Mouse (Mus musculus): ENCODE results near the gene Adam30. TPM values are rescaled to one million over a fixed set of nuclear protein-coding genes. Genes with fewer than 3 reads are reported as not detected.
A peak's percentile ranks its signal among the peaks of the same experiment; 100 is the strongest.

Adam30 gene
- total RNA-seq, 2 experiments from 2014 or later = not detected

DNA sequence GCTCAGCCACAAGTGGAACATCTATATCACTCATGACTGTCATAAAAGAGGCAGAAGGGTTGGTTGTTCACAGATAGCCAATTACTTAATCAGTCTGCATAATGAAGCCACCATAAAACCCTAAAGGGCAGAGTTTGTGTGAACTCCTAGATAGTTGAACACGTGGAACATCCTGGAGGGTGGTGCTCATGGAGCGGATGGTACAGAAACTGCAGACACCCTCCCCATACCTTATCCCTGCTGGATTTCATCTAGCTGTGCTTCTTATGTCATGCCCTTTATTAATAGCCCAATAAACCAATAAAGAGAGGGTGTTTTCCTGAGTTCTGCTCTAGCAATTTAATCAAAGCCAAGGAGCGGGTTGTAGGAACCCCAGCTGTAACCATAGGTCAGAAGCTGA lies 27.3 kb downstream of the Adam30 start:
- DNase-seq = no peak

DNA sequence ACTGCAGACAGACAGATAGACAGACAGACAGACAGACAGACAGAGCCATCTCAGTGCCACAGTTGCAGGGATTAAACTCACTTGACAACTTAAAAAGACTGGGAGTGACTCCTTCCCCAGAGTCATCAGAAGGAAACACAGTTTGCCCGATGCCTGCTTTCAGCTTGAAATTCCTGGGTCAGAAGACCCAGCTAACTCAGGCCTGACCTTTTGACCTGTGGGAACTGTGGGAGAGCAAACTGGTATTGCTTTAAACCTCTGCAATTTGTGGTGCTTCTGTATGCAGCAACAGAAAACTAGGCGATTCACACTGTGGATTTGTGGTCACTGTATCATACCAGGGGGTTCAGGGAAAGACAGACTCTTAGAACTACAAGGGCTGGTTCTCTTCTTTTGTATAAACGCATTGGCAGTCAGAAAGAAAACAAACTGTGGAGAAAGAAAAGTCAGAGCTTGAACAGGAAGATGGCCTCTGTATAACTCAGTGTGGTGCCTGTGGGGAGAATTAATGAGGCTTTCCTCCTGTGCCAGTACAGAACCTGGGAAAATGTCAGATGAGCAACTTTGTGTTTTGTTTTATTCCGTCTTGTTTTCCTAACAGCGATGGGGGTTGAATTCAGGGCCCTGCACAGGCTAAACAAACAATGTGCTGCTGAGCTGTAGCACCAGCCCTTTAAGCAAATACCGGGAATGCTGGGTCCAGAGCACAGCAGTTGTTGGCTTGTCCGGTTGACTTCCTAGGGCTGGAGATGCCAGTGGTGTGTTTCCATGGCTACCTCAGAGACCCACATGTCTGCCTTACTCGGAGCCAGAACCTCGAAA lies 37.5 kb downstream of the Adam30 start:
- DNase-seq = no peak

DNA sequence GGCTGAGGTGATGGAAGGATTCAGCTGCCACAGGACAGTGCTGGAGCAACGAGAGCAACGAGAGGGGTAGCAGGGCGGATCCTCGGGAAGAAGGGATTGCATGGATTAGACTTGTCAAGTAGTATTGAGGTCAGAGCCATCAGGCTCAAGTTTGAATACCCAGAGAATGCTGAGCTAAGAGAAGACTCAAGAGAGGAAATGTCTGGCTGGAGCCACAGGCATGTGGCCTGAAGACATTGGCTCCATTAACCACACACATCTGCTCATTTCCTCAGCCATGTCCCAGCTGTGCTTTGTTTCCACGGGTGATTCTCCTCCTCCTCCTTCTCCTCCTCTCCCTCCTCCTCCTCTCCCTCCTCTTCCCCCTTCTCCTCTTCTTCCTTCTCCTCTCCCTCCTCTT lies 39.3 kb downstream of the Adam30 start:
- DNase-seq = peak; percentile 38 to 67

DNA sequence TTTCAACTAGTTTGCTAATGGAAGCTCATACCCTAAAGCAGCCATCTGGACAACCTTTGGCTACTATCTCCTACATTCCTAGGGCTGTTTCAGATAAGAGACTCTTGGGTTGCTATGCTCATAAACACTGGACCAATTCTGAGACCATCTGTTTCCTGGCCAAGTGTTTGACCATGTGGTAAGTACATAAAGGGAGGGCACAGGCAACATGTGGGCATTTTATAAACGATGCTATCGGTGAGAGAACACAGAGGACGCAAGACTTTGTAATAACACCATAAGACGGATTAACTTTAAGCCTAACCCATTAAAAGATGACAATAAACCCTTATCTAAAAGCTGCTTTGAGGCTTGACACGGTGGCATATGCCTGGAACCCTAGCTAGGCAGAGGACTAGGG lies 42.9 kb downstream of the Adam30 start:
- DNase-seq = no peak

DNA sequence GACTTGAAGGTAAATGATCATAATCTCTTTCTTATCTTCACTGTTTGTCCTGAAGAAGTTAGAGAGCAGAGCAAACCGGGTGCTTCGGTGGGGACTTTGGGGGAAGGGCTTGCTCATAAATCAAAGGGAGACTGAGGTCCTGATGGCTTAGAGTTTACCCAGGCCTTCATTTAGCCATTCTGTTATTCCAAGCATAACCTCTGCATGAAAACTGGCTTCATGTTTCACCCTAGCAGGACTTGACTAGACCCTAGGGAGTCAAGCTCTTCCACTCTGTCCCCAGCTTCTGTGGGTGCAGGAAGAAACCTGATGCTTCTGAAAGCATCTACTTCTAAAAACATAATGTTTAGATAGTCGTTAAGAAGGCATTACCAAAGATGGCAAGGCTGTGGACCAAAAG lies 46.5 kb downstream of the Adam30 start:
- no peak for DNase-seq

DNA sequence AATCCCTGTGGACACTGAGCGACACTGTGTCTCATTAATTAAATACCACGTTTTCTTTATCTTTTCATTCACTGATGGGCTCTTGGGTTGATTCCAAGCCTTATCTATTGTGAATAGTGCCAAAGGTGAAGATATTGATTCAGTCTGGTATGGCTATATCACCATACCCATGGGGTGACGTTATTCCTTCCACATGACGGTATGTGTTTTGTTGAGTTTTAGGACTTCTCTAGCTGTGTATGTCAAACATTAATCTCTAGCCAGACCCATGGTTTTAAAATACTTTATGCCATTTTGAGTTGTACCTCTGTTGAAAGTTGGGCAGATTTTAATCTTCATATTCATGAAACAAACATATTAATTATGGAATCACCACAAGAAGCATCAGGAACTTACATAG lies 48.7 kb downstream of the Adam30 start:
- no peak for DNase-seq

DNA sequence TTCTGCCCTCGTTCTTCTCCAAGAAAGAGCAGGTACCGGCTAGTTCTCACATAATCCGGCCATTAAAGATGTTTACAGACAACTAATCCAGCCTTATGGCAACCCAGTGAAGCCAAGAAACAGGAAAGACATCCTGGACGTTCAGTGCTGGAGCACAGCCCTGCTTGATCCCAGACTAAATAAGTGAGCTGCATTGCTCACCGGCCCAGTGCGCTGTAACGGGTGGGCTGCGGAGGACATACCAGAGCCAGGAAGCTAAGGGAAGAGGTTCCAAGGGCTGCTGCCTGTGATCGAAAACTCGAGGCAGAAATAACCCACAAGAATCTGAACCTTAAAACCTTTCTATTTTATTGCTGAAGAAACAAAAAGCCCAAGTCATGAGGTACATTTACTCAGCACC lies 50.4 kb downstream of the Adam30 start:
- no peak for DNase-seq

DNA sequence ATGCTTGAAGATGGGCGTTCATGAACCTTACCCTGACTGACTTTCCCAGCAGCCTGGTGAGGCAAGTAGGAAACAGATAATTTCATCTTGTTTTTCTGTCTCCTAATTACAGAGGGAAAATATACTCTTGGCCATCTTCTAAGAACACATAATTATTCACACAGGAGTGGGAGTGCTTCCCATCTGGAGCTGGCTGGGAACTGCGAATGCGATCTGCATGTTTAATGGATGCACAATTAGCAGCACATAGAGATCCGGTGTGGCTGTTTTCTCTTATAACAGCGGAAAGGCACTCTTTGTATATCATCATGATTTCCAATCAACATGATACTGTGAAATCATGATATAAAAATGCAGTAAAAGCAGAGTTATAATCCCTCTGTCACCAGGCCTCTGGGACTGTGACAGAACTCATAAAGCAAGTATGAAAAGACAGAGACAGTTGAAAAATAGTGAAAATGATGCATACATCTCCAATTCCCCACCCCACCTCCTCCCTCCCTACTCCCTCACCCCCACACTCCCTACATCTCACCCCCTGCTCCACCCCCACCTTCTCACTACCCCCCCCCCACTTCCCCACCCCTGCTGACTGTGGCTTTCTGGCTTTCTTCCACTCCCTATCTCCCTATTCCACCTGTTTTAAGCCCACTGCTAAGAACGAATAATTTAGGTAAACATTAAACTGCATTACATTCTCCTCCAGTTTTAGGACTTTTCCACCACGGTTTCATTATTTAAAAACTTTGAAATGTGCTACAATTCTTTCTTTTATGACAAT lies 51.1 kb downstream of the Adam30 start:
- no peak for DNase-seq

Other genes with a start within 250 kb of the Adam30 start
- gene Notch2, start 147.1 kb upstream of the Adam30 start, total RNA-seq (2021) = 10 to 100 TPM; 15.2 to 17.6 TPM
- gene Reg4, start 61.5 kb downstream of the Adam30 start, total RNA-seq (2021) = not detected
- gene Hmgcs2, start 119.8 kb downstream of the Adam30 start, total RNA-seq (2021) = 10 to 100 TPM in 1 of 2 experiments, 1 to 10 TPM in 1; 8.5 to 16.1 TPM
- gene Phgdh, start 179.4 kb downstream of the Adam30 start, total RNA-seq (2021) = 1 to 10 TPM; 2.5 to 2.8 TPM
- 1 to 10 TPM; 5.9 to 7.3 TPM for gene Zfp697, start 221.8 kb downstream of the Adam30 start, total RNA-seq (2021)